Mouse (Mus musculus) forebrain, embryonic 16.5 days (tissue): ENCODE measurements at regions not wholly inside any gene's neighbourhood (a gene's known extent, or its start where the extent isn't known, plus 50 kb on each side); places are given as distances from the start of the nearest gene placed in this dataset.

ENCODE experiments used
- ATAC-seq: fragments of 200-750 bp; cut with Nextera tagmentation; 2 replicates; pipeline ENCODE4 v1.8.0; 2017; ENCODE audit warnings: mild to moderate bottlenecking, moderate library complexity
- H3K27ac ChIP-seq: fragments of 300-500 bp; sonication (generic); 2 replicates; pipeline ENCODE4 v1.5.1; 2014; ENCODE audit warnings: low read length, control low read depth
- H3K27me3 ChIP-seq: fragments of 300-500 bp; sonication (generic); replicated peaks from 2 replicates; pipeline ENCODE4 v1.6.1; 2014; ENCODE audit warnings: low read length; ENCODE audit not compliant: control insufficient read depth, insufficient read depth
- H3K36me3 ChIP-seq: fragments of 300-500 bp; sonication (generic); 2 replicates; pipeline ENCODE4 v1.6.1; 2014; ENCODE audit not compliant: control insufficient read depth, insufficient read depth
- H3K4me1 ChIP-seq: fragments of 300-500 bp; sonication (generic); replicated peaks from 2 replicates; pipeline ENCODE4 v1.6.1; 2014; ENCODE audit warnings: low read length; ENCODE audit not compliant: control insufficient read depth, insufficient read depth
- H3K4me2 ChIP-seq: fragments of 300-500 bp; sonication (generic); 2 replicates; pipeline ENCODE4 v1.6.1; 2014; ENCODE audit warnings: mild to moderate bottlenecking, low read length, control low read depth
- H3K4me3 ChIP-seq: fragments of 300-500 bp; sonication (generic); replicated peaks from 2 replicates; pipeline ENCODE4 v1.5.1; 2014; ENCODE audit warnings: mild to moderate bottlenecking, low read length, control low read depth
- H3K9ac ChIP-seq: fragments of 300-500 bp; sonication (generic); replicated peaks from 2 replicates; pipeline ENCODE4 v1.6.1; 2014; ENCODE audit warnings: low read depth, low read length, control low read depth
- H3K9me3 ChIP-seq: fragments of 300-500 bp; sonication (generic); 2 replicates; pipeline ENCODE4 v1.6.1; 2016; ENCODE audit warnings: low read length; ENCODE audit not compliant: control insufficient read depth
- WGBS: fragments of 180-500 bp; shearing (Covaris S2); extraction: QIAGEN DNeasy Blood & Tissue Kit; methylation state at CpG from one replicate; pipeline ENCODE4 v1.1.7; 2014; 5-methylcytosine and 5-hydroxymethylcytosine counted together

GRCm38 (mm10) chr11:45738331-45738730, 113.5 kb upstream of the Clint1 start:
- Histone ChIP-seq H3K9ac (no peak overlapping the region), H3K4me1 (no peaks in the 10 kb centered on the region), H3K27ac (no peak overlapping the region), H3K36me3 (no peaks in the 10 kb centered on the region), H3K9me3 (no peaks in the 10 kb centered on the region), H3K4me3 (no peak overlapping the region), H3K27me3 (no peaks in the 10 kb centered on the region), H3K4me2 (no peak overlapping the region)
- no peak for ATAC-seq
- 89% methylated on average over 6 of the region's 6 CpGs for WGBS

DNA sequence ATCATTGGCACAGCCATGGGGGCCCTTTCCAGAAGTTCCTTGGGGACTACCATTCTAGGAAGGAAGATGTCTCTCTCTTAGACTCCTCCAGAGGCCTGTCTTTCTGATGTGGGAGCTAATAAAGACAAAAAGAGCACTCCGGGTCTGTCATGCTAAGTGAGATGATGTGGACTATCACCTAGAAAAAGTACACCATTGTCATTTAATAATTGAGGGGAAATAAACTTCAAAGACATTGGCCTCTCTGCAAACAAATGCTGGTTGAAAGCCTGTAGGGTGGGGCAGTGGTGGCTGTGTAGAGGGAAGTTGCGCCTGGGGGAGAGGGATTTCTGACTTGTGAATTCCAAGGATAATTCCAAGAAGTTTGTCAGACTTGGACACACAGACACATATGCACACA, 105.9 kb upstream of the Clint1 start:
- ATAC-seq, result no peak
- H3K9me3 ChIP-seq, result no peaks in the 10 kb centered on the region
- no peak overlapping the region for H3K4me2 ChIP-seq
- H3K4me3 ChIP-seq, result no peak overlapping the region
- no peak overlapping the region for H3K27ac ChIP-seq
- no peaks in the 10 kb centered on the region for H3K4me1 ChIP-seq
- no peaks in the 10 kb centered on the region for H3K36me3 ChIP-seq
- WGBS, result 86% methylated on average over 2 of the region's 2 CpGs
- H3K9ac ChIP-seq, result no peak overlapping the region
- H3K27me3 ChIP-seq, result no peaks in the 10 kb centered on the region

GRCm38 (mm10) chr11:45750249-45750648, 101.6 kb upstream of the Clint1 start:
- no peak for ATAC-seq
- no peak overlapping the region for H3K27ac ChIP-seq
- no peak overlapping the region for H3K9ac ChIP-seq
- H3K27me3 ChIP-seq, result no peaks in the 10 kb centered on the region
- no peaks in the 10 kb centered on the region for H3K36me3 ChIP-seq
- no peaks in the 10 kb centered on the region for H3K9me3 ChIP-seq
- 81% methylated on average over 2 of the region's 2 CpGs for WGBS
- no peak overlapping the region for H3K4me2 ChIP-seq
- H3K4me1 ChIP-seq, result no peaks in the 10 kb centered on the region
- H3K4me3 ChIP-seq, result no peak overlapping the region

- H3K4me2 ChIP-seq, result no peak overlapping the region
- H3K4me3 ChIP-seq, result no peak overlapping the region
- H3K27me3 ChIP-seq, result no peaks in the 10 kb centered on the region
- no peaks in the 10 kb centered on the region for H3K9me3 ChIP-seq
- no peak for ATAC-seq
- H3K36me3 ChIP-seq, result no peaks in the 10 kb centered on the region
- H3K9ac ChIP-seq, result no peak overlapping the region
- H3K27ac ChIP-seq, result no peak overlapping the region
- no peaks in the 10 kb centered on the region for H3K4me1 ChIP-seq
- 50% methylated on average over 1 of the region's 1 CpGs for WGBS
Measured at GRCm38 (mm10) chr11:45752237-45752636, 99.6 kb upstream of the Clint1 start.

GRCm38 (mm10) chr11:45752791-45753190, 99.1 kb upstream of the Clint1 start:
- 68% methylated on average over 2 of the region's 2 CpGs for WGBS
- H3K36me3 ChIP-seq, result no peaks in the 10 kb centered on the region
- H3K27ac ChIP-seq, result no peak overlapping the region
- H3K4me1 ChIP-seq, result no peaks in the 10 kb centered on the region
- no peaks in the 10 kb centered on the region for H3K27me3 ChIP-seq
- H3K9me3 ChIP-seq, result no peaks in the 10 kb centered on the region
- no peak overlapping the region for H3K4me3 ChIP-seq
- H3K9ac ChIP-seq, result no peak overlapping the region
- no peak overlapping the region for H3K4me2 ChIP-seq
- ATAC-seq, result no peak

DNA sequence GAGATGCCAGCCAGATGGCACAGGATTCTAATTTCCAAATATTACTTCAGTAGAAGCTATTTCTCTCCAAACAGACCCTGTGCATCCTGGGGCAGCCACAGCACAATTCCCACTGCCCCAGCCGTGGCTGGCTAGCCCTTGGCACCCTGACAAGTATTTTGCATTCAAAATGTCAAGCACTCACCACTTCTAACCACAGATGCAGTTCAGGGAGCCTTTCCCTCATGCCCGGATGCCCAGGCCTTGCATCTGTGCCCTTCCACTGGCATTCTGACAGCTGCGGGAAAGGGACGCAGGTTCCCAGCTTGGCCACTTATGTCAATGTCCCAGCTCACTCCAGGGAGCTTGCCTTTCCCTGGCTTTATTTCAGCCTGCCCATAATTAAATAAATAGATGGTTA, 84.8 kb upstream of the Clint1 start:
- Histone ChIP-seq H3K27ac (no peak overlapping the region), H3K27me3 (no peaks in the 10 kb centered on the region), H3K4me2 (no peak overlapping the region), H3K9ac (no peak overlapping the region), H3K4me3 (no peak overlapping the region), H3K36me3 (no peaks in the 10 kb centered on the region), H3K4me1 (peaks cover 3% of the 10 kb centered on the region), H3K9me3 (no peaks in the 10 kb centered on the region)
- ATAC-seq, result peak; percentile 31; the same call in 1 of the 2 replicates
- 45% methylated on average over 4 of the region's 4 CpGs for WGBS

- no peaks in the 10 kb centered on the region for H3K36me3 ChIP-seq
- H3K4me3 ChIP-seq, result no peak overlapping the region
- H3K9me3 ChIP-seq, result no peaks in the 10 kb centered on the region
- WGBS, result 88% methylated on average over 4 of the region's 4 CpGs
- no peaks in the 10 kb centered on the region for H3K27me3 ChIP-seq
- H3K27ac ChIP-seq, result no peak overlapping the region
- H3K9ac ChIP-seq, result no peak overlapping the region
- H3K4me1 ChIP-seq, result peaks cover 6% of the 10 kb centered on the region; the same call in 1 of the 2 replicates
- ATAC-seq, result no peak
- H3K4me2 ChIP-seq, result no peak overlapping the region
Measured at GRCm38 (mm10) chr11:45782435-45782834, 69.4 kb upstream of the Clint1 start.

DNA sequence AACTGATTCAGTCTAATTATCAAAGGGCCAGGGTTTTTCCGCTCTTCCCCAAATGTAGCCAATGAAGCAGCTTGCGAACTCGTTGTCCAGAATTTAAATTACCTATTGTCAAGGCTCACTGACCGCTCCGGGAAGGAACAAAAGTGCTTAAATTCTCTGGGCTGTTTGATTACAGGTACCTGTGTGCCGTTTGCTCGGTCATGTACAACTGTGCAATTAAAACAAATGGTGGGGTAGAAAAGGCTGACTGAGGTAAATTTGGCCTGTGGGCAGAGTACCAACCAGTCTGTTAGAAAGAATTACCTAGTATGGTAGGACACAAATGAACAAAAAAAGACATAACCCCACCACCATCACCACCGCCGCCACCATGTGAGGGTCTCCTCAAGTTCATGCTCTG, 66.0 kb upstream of the Clint1 start:
- Histone ChIP-seq H3K4me2 (no peak overlapping the region), H3K4me3 (no peak overlapping the region), H3K4me1 (peaks cover 6% of the 10 kb centered on the region; the same call in 1 of the 2 replicates), H3K27ac (no peak overlapping the region), H3K36me3 (no peaks in the 10 kb centered on the region), H3K9me3 (no peaks in the 10 kb centered on the region), H3K9ac (no peak overlapping the region), H3K27me3 (no peaks in the 10 kb centered on the region)
- ATAC-seq, result no peak
- 41% methylated on average over 9 of the region's 9 CpGs for WGBS

- Histone ChIP-seq H3K9me3 (no peaks in the 10 kb centered on the region), H3K27me3 (no peaks in the 10 kb centered on the region), H3K4me1 (peaks cover 6% of the 10 kb centered on the region; the same call in 1 of the 2 replicates), H3K36me3 (no peaks in the 10 kb centered on the region), H3K9ac (no peak overlapping the region), H3K4me3 (no peak overlapping the region), H3K4me2 (no peak overlapping the region), H3K27ac (no peak overlapping the region)
- 82% methylated on average over 5 of the region's 5 CpGs for WGBS
- ATAC-seq, result peak; percentile 57
Measured at GRCm38 (mm10) chr11:45787408-45787807, 64.4 kb upstream of the Clint1 start.

GRCm38 (mm10) chr11:45789886-45790285, 62.0 kb upstream of the Clint1 start:
- Histone ChIP-seq H3K27me3 (no peaks in the 10 kb centered on the region), H3K4me1 (peaks cover 6% of the 10 kb centered on the region; the same call in 1 of the 2 replicates), H3K36me3 (no peaks in the 10 kb centered on the region), H3K9me3 (no peaks in the 10 kb centered on the region), H3K4me2 (no peak overlapping the region), H3K9ac (no peak overlapping the region), H3K27ac (no peak overlapping the region), H3K4me3 (no peak overlapping the region)
- no peak for ATAC-seq
- 90% methylated on average over 3 of the region's 3 CpGs for WGBS
